Mouse (Mus musculus): ENCODE measurements around the gene Gpm6b. TPM values are rescaled to one million over a fixed set of nuclear protein-coding genes. Genes with fewer than 3 reads are reported as not detected.

The Gpm6b gene
- polyA plus RNA-seq, 1 experiment from 2014 or later = 6.0 TPM

GRCm38 (mm10) chrX:166359927-166360440 is 121.3 kb downstream of the Gpm6b start:
- Histone ChIP-seq H3K4me1 (ENCODE audit: control insufficient read depth in 2 of 2, insufficient read depth in 2 of 2, low read length in 2 of 2) (no peaks in the 10 kb centered on the region), H3K9me3 (ENCODE audit: control insufficient read depth, low read length) (no peaks in the 10 kb centered on the region), H3K27ac (replicated peaks in 1 of 2; ENCODE audit: control insufficient read depth in 1 of 2, insufficient read depth in 1 of 2, low read depth in 2 of 2, low read length in 2 of 2) (no peak overlapping the region), H3K4me3 (ENCODE audit: control insufficient read depth in 1 of 2, insufficient read depth in 1 of 2, low read depth in 1 of 2, low read length in 2 of 2) (no peak overlapping the region), H3K27me3 (ENCODE audit: control insufficient read depth, insufficient read depth, low read length) (no peaks in the 10 kb centered on the region), H3K4me2 (ENCODE audit: low read length) (no peak overlapping the region), H3K9ac (ENCODE audit: low read length) (no peak overlapping the region), H3K36me3 (ENCODE audit: control insufficient read depth, insufficient read depth, low read length) (no peaks in the 10 kb centered on the region)
- 70% methylated on average over 2 of the region's 2 CpGs for WGBS
- ATAC-seq (ENCODE audit: insufficient number of reproducible peaks, insufficient read depth, low FRiP score, low read depth) = no peak

GRCm38 (mm10) chrX:166360455-166360854 is 121.7 kb downstream of the Gpm6b start:
- no peak overlapping the region for H3K4me3 ChIP-seq (ENCODE audit: control insufficient read depth in 1 of 2, insufficient read depth in 1 of 2, low read depth in 1 of 2, low read length in 2 of 2)
- H3K4me2 ChIP-seq (ENCODE audit: low read length) = no peak overlapping the region
- H3K27me3 ChIP-seq (ENCODE audit: control insufficient read depth, insufficient read depth, low read length) = no peaks in the 10 kb centered on the region
- H3K27ac ChIP-seq (replicated peaks in 1 of 2; ENCODE audit: control insufficient read depth in 1 of 2, insufficient read depth in 1 of 2, low read depth in 2 of 2, low read length in 2 of 2) = no peak overlapping the region
- 76% methylated on average over 4 of the region's 4 CpGs for WGBS
- H3K36me3 ChIP-seq (ENCODE audit: control insufficient read depth, insufficient read depth, low read length) = no peaks in the 10 kb centered on the region
- no peaks in the 10 kb centered on the region for H3K9me3 ChIP-seq (ENCODE audit: control insufficient read depth, low read length)
- ATAC-seq (ENCODE audit: insufficient number of reproducible peaks, insufficient read depth, low FRiP score, low read depth) = no peak
- no peak overlapping the region for H3K9ac ChIP-seq (ENCODE audit: low read length)
- no peaks in the 10 kb centered on the region for H3K4me1 ChIP-seq (ENCODE audit: control insufficient read depth in 2 of 2, insufficient read depth in 2 of 2, low read length in 2 of 2)

GRCm38 (mm10) chrX:166365458-166366213 is 126.9 kb downstream of the Gpm6b start:
- WGBS = 74% methylated on average over 8 of the region's 8 CpGs
- H3K4me3 ChIP-seq (ENCODE audit: control insufficient read depth in 1 of 2, insufficient read depth in 1 of 2, low read depth in 1 of 2, low read length in 2 of 2) = no peak overlapping the region
- no peaks in the 10 kb centered on the region for H3K4me1 ChIP-seq (ENCODE audit: control insufficient read depth in 2 of 2, insufficient read depth in 2 of 2, low read length in 2 of 2)
- no peak overlapping the region for H3K4me2 ChIP-seq (ENCODE audit: low read length)
- H3K9ac ChIP-seq (ENCODE audit: low read length) = no peak overlapping the region
- H3K9me3 ChIP-seq (ENCODE audit: control insufficient read depth, low read length) = no peaks in the 10 kb centered on the region
- H3K27ac ChIP-seq (replicated peaks in 1 of 2; ENCODE audit: control insufficient read depth in 1 of 2, insufficient read depth in 1 of 2, low read depth in 2 of 2, low read length in 2 of 2) = no peak overlapping the region
- H3K36me3 ChIP-seq (ENCODE audit: control insufficient read depth, insufficient read depth, low read length) = no peaks in the 10 kb centered on the region
- ATAC-seq (ENCODE audit: insufficient number of reproducible peaks, insufficient read depth, low FRiP score, low read depth) = no peak
- H3K27me3 ChIP-seq (ENCODE audit: control insufficient read depth, insufficient read depth, low read length) = no peaks in the 10 kb centered on the region

- H3K36me3 ChIP-seq (ENCODE audit: control insufficient read depth, insufficient read depth, low read length) = no peaks in the 10 kb centered on the region
- no peak overlapping the region for H3K27ac ChIP-seq (replicated peaks in 1 of 2; ENCODE audit: control insufficient read depth in 1 of 2, insufficient read depth in 1 of 2, low read depth in 2 of 2, low read length in 2 of 2)
- WGBS = 72% methylated on average over 9 of the region's 9 CpGs
- H3K4me3 ChIP-seq (ENCODE audit: control insufficient read depth in 1 of 2, insufficient read depth in 1 of 2, low read depth in 1 of 2, low read length in 2 of 2) = no peak overlapping the region
- H3K9me3 ChIP-seq (ENCODE audit: control insufficient read depth, low read length) = no peaks in the 10 kb centered on the region
- H3K9ac ChIP-seq (ENCODE audit: low read length) = no peak overlapping the region
- ATAC-seq (ENCODE audit: insufficient number of reproducible peaks, insufficient read depth, low FRiP score, low read depth) = no peak
- H3K4me2 ChIP-seq (ENCODE audit: low read length) = no peak overlapping the region
- no peaks in the 10 kb centered on the region for H3K27me3 ChIP-seq (ENCODE audit: control insufficient read depth, insufficient read depth, low read length)
- H3K4me1 ChIP-seq (ENCODE audit: control insufficient read depth in 2 of 2, insufficient read depth in 2 of 2, low read length in 2 of 2) = no peaks in the 10 kb centered on the region
These were observed 138.1 kb downstream of the Gpm6b start for GRCm38 (mm10) chrX:166376681-166377328.

GRCm38 (mm10) chrX:166378652-166379051 is 139.9 kb downstream of the Gpm6b start:
- Histone ChIP-seq H3K4me2 (ENCODE audit: low read length) (no peak overlapping the region), H3K4me3 (ENCODE audit: control insufficient read depth in 1 of 2, insufficient read depth in 1 of 2, low read depth in 1 of 2, low read length in 2 of 2) (no peak overlapping the region), H3K36me3 (ENCODE audit: control insufficient read depth, insufficient read depth, low read length) (no peaks in the 10 kb centered on the region), H3K4me1 (ENCODE audit: control insufficient read depth in 2 of 2, insufficient read depth in 2 of 2, low read length in 2 of 2) (no peaks in the 10 kb centered on the region), H3K27ac (replicated peaks in 1 of 2; ENCODE audit: control insufficient read depth in 1 of 2, insufficient read depth in 1 of 2, low read depth in 2 of 2, low read length in 2 of 2) (no peak overlapping the region), H3K27me3 (ENCODE audit: control insufficient read depth, insufficient read depth, low read length) (no peaks in the 10 kb centered on the region), H3K9me3 (ENCODE audit: control insufficient read depth, low read length) (no peaks in the 10 kb centered on the region), H3K9ac (ENCODE audit: low read length) (no peak overlapping the region)
- WGBS = 79% methylated on average over 5 of the region's 5 CpGs
- ATAC-seq (ENCODE audit: insufficient number of reproducible peaks, insufficient read depth, low FRiP score, low read depth) = no peak

- Histone ChIP-seq H3K4me3 (ENCODE audit: control insufficient read depth in 1 of 2, insufficient read depth in 1 of 2, low read depth in 1 of 2, low read length in 2 of 2) (no peak overlapping the region), H3K27me3 (ENCODE audit: control insufficient read depth, insufficient read depth, low read length) (no peaks in the 10 kb centered on the region), H3K9me3 (ENCODE audit: control insufficient read depth, low read length) (no peaks in the 10 kb centered on the region), H3K4me1 (ENCODE audit: control insufficient read depth in 2 of 2, insufficient read depth in 2 of 2, low read length in 2 of 2) (no peaks in the 10 kb centered on the region; a peak in 1 of 4 replicates), H3K27ac (replicated peaks in 1 of 2; ENCODE audit: control insufficient read depth in 1 of 2, insufficient read depth in 1 of 2, low read depth in 2 of 2, low read length in 2 of 2) (no peak overlapping the region), H3K9ac (ENCODE audit: low read length) (no peak overlapping the region), H3K4me2 (ENCODE audit: low read length) (no peak overlapping the region), H3K36me3 (ENCODE audit: control insufficient read depth, insufficient read depth, low read length) (no peaks in the 10 kb centered on the region)
- ATAC-seq (ENCODE audit: insufficient number of reproducible peaks, insufficient read depth, low FRiP score, low read depth) = no peak
- 74% methylated on average over 2 of the region's 2 CpGs for WGBS
These were observed 144.9 kb downstream of the Gpm6b start for GRCm38 (mm10) chrX:166383606-166384005.

- H3K9me3 ChIP-seq (ENCODE audit: control insufficient read depth, low read length) = no peaks in the 10 kb centered on the region
- no peak overlapping the region for H3K9ac ChIP-seq (ENCODE audit: low read length)
- peak; percentile 31; the same call in 1 of the 2 replicates for ATAC-seq (ENCODE audit: insufficient number of reproducible peaks, insufficient read depth, low FRiP score, low read depth)
- H3K27me3 ChIP-seq (ENCODE audit: control insufficient read depth, insufficient read depth, low read length) = no peaks in the 10 kb centered on the region
- no peak overlapping the region for H3K4me3 ChIP-seq (ENCODE audit: control insufficient read depth in 1 of 2, insufficient read depth in 1 of 2, low read depth in 1 of 2, low read length in 2 of 2)
- H3K4me1 ChIP-seq (ENCODE audit: control insufficient read depth in 2 of 2, insufficient read depth in 2 of 2, low read length in 2 of 2) = no peaks in the 10 kb centered on the region; a peak in 1 of 4 replicates
- 50% methylated on average over 3 of the region's 3 CpGs for WGBS
- H3K4me2 ChIP-seq (ENCODE audit: low read length) = no peak overlapping the region
- H3K36me3 ChIP-seq (ENCODE audit: control insufficient read depth, insufficient read depth, low read length) = no peaks in the 10 kb centered on the region
- H3K27ac ChIP-seq (replicated peaks in 1 of 2; ENCODE audit: control insufficient read depth in 1 of 2, insufficient read depth in 1 of 2, low read depth in 2 of 2, low read length in 2 of 2) = no peak overlapping the region
These were observed 146.2 kb downstream of the Gpm6b start for GRCm38 (mm10) chrX:166384935-166385334.

Measured in heart, embryonic 14.5 days (tissue).